Mouse (Mus musculus) liver, embryonic 15.5 days (tissue): ENCODE measurements at regions not wholly inside any gene's neighbourhood (a gene's known extent, or its start where the extent isn't known, plus 50 kb on each side); places are given as distances from the start of the nearest gene placed in this dataset.

ENCODE experiments used
- ATAC-seq: fragments of 200-750 bp; cut with Nextera tagmentation; 2 replicates; pipeline ENCODE4 v1.8.0; 2017; ENCODE audit warnings: moderate number of reproducible peaks, mild to moderate bottlenecking, moderate library complexity; ENCODE audit not compliant: insufficient read depth
- H3K27ac ChIP-seq: fragments of 300-500 bp; sonication (generic); replicated peaks from 2 replicates; pipeline ENCODE4 v1.5.1; 2015; ENCODE audit warnings: mild to moderate bottlenecking, inconsistent platforms
- H3K27me3 ChIP-seq: fragments of 300-500 bp; sonication (generic); 2 replicates; pipeline ENCODE4 v1.6.1; 2015; ENCODE audit warnings: mild to moderate bottlenecking, inconsistent platforms
- H3K36me3 ChIP-seq: fragments of 300-500 bp; sonication (generic); replicated peaks from 2 replicates; pipeline ENCODE4 v1.6.1; 2015; ENCODE audit warnings: moderate library complexity, mild to moderate bottlenecking, inconsistent platforms
- H3K4me1 ChIP-seq: fragments of 300-500 bp; sonication (generic); replicated peaks from 2 replicates; pipeline ENCODE4 v1.6.1; 2015; ENCODE audit warnings: inconsistent platforms
- H3K4me2 ChIP-seq: fragments of 300-500 bp; sonication (generic); 2 replicates; pipeline ENCODE4 v1.6.1; 2015; ENCODE audit warnings: moderate library complexity, mild to moderate bottlenecking, inconsistent platforms
- H3K4me3 ChIP-seq: fragments of 300-500 bp; sonication (generic); replicated peaks from 2 replicates; pipeline ENCODE4 v1.5.1; 2015; ENCODE audit warnings: mild to moderate bottlenecking, inconsistent platforms
- H3K9ac ChIP-seq: fragments of 300-500 bp; sonication (generic); 2 replicates; pipeline ENCODE4 v1.6.1; 2015; ENCODE audit warnings: moderate library complexity, mild to moderate bottlenecking, inconsistent platforms
- H3K9me3 ChIP-seq: fragments of 300-500 bp; sonication (generic); replicated peaks from 2 replicates; pipeline ENCODE4 v1.6.1; 2016; ENCODE audit warnings: inconsistent platforms
- WGBS: fragments of 180-500 bp; shearing (Covaris S2); methylation state at CpG from one replicate; pipeline ENCODE4 v1.1.7; 2015; ENCODE audit warnings: mixed read lengths; ENCODE audit not compliant: insufficient replicate concordance; 5-methylcytosine and 5-hydroxymethylcytosine counted together

GRCm38 (mm10) chr2:50830056-50830720 lies 318.7 kb downstream of the Rnd3 start:
- no peak for ATAC-seq
- 44% methylated on average over 5 of the region's 5 CpGs for WGBS
- H3K9me3 ChIP-seq: no peaks in the 10 kb centered on the region
- H3K4me1 ChIP-seq: no peaks in the 10 kb centered on the region
- H3K4me3 ChIP-seq: no peak overlapping the region
- no peak overlapping the region for H3K4me2 ChIP-seq
- no peak overlapping the region for H3K27ac ChIP-seq
- no peaks in the 10 kb centered on the region for H3K36me3 ChIP-seq
- no peak overlapping the region for H3K9ac ChIP-seq
- no peaks in the 10 kb centered on the region for H3K27me3 ChIP-seq

GRCm38 (mm10) chr2:50827097-50827496 lies 321.8 kb downstream of the Rnd3 start:
- no peaks in the 10 kb centered on the region for H3K36me3 ChIP-seq
- H3K4me1 ChIP-seq: no peaks in the 10 kb centered on the region
- H3K27me3 ChIP-seq: no peaks in the 10 kb centered on the region
- H3K27ac ChIP-seq: no peak overlapping the region
- H3K4me3 ChIP-seq: no peak overlapping the region
- no peak overlapping the region for H3K4me2 ChIP-seq
- H3K9ac ChIP-seq: no peak overlapping the region
- WGBS: 60% methylated on average over 5 of the region's 5 CpGs
- no peaks in the 10 kb centered on the region for H3K9me3 ChIP-seq
- no peak for ATAC-seq

GRCm38 (mm10) chr2:50826537-50826936 lies 322.4 kb downstream of the Rnd3 start:
- ATAC-seq: no peak
- Histone ChIP-seq H3K4me3 (no peak overlapping the region), H3K4me1 (no peaks in the 10 kb centered on the region), H3K4me2 (no peak overlapping the region), H3K9me3 (no peaks in the 10 kb centered on the region), H3K27me3 (no peaks in the 10 kb centered on the region), H3K36me3 (no peaks in the 10 kb centered on the region), H3K27ac (no peak overlapping the region), H3K9ac (no peak overlapping the region)
- 45% methylated on average over 3 of the region's 3 CpGs for WGBS

- H3K4me1 ChIP-seq: no peaks in the 10 kb centered on the region
- no peaks in the 10 kb centered on the region for H3K27me3 ChIP-seq
- H3K4me2 ChIP-seq: no peak overlapping the region
- no peak for ATAC-seq
- WGBS: 68% methylated on average over 5 of the region's 5 CpGs
- H3K9ac ChIP-seq: no peak overlapping the region
- no peaks in the 10 kb centered on the region for H3K9me3 ChIP-seq
- H3K36me3 ChIP-seq: no peaks in the 10 kb centered on the region
- H3K4me3 ChIP-seq: no peak overlapping the region
- H3K27ac ChIP-seq: no peak overlapping the region
Observed at GRCm38 (mm10) chr2:50825626-50826025, 323.3 kb downstream of the Rnd3 start.

- H3K4me3 ChIP-seq: no peak overlapping the region
- H3K9me3 ChIP-seq: no peaks in the 10 kb centered on the region
- H3K27ac ChIP-seq: no peak overlapping the region
- no peaks in the 10 kb centered on the region for H3K4me1 ChIP-seq
- H3K9ac ChIP-seq: no peak overlapping the region
- no peak overlapping the region for H3K4me2 ChIP-seq
- 34% methylated on average over 3 of the region's 3 CpGs for WGBS
- H3K36me3 ChIP-seq: no peaks in the 10 kb centered on the region
- H3K27me3 ChIP-seq: no peaks in the 10 kb centered on the region
- ATAC-seq: no peak
Observed at GRCm38 (mm10) chr2:50824782-50825181, 324.1 kb downstream of the Rnd3 start.

- Histone ChIP-seq H3K9me3 (no peaks in the 10 kb centered on the region), H3K27me3 (no peaks in the 10 kb centered on the region), H3K4me3 (no peak overlapping the region), H3K9ac (no peak overlapping the region), H3K4me1 (no peaks in the 10 kb centered on the region), H3K27ac (no peak overlapping the region), H3K36me3 (no peaks in the 10 kb centered on the region), H3K4me2 (no peak overlapping the region)
- ATAC-seq: no peak
Observed at GRCm38 (mm10) chr2:50822738-50823137, 326.2 kb downstream of the Rnd3 start.

GRCm38 (mm10) chr2:50819305-50819665 lies 329.6 kb downstream of the Rnd3 start:
- H3K9me3 ChIP-seq: no peaks in the 10 kb centered on the region
- no peak overlapping the region for H3K4me2 ChIP-seq
- no peak overlapping the region for H3K9ac ChIP-seq
- H3K4me1 ChIP-seq: no peaks in the 10 kb centered on the region
- ATAC-seq: no peak
- 53% methylated on average over 5 of the region's 5 CpGs for WGBS
- no peak overlapping the region for H3K4me3 ChIP-seq
- H3K27ac ChIP-seq: no peak overlapping the region
- H3K36me3 ChIP-seq: no peaks in the 10 kb centered on the region
- no peaks in the 10 kb centered on the region for H3K27me3 ChIP-seq

- no peak overlapping the region for H3K4me2 ChIP-seq
- H3K27ac ChIP-seq: no peak overlapping the region
- no peak overlapping the region for H3K9ac ChIP-seq
- no peak overlapping the region for H3K4me3 ChIP-seq
- no peaks in the 10 kb centered on the region for H3K4me1 ChIP-seq
- H3K9me3 ChIP-seq: no peaks in the 10 kb centered on the region
- no peaks in the 10 kb centered on the region for H3K27me3 ChIP-seq
- no peaks in the 10 kb centered on the region for H3K36me3 ChIP-seq
- 57% methylated on average over 7 of the region's 7 CpGs for WGBS
- ATAC-seq: no peak
Observed at GRCm38 (mm10) chr2:50818557-50819304, 330.2 kb downstream of the Rnd3 start.

GRCm38 (mm10) chr2:50816364-50816763 lies 332.5 kb downstream of the Rnd3 start:
- H3K9me3 ChIP-seq: no peaks in the 10 kb centered on the region
- no peak overlapping the region for H3K27ac ChIP-seq
- ATAC-seq: no peak
- H3K4me1 ChIP-seq: no peaks in the 10 kb centered on the region
- no peaks in the 10 kb centered on the region for H3K27me3 ChIP-seq
- H3K36me3 ChIP-seq: no peaks in the 10 kb centered on the region
- H3K9ac ChIP-seq: no peak overlapping the region
- WGBS: 62% methylated on average over 5 of the region's 5 CpGs
- H3K4me3 ChIP-seq: no peak overlapping the region
- H3K4me2 ChIP-seq: no peak overlapping the region

GRCm38 (mm10) chr2:50815541-50815940 lies 333.4 kb downstream of the Rnd3 start:
- Histone ChIP-seq H3K4me3 (no peak overlapping the region), H3K27ac (no peak overlapping the region)
- ATAC-seq: no peak

GRCm38 (mm10) chr2:50813568-50814461 lies 335.1 kb downstream of the Rnd3 start:
- H3K27me3 ChIP-seq: no peaks in the 10 kb centered on the region
- H3K36me3 ChIP-seq: no peaks in the 10 kb centered on the region
- no peak overlapping the region; the same call in 1 of the 2 replicates for H3K4me2 ChIP-seq
- no peaks in the 10 kb centered on the region for H3K4me1 ChIP-seq
- no peak for ATAC-seq
- 46% methylated on average over 9 of the region's 9 CpGs for WGBS
- no peaks in the 10 kb centered on the region for H3K9me3 ChIP-seq
- no peak overlapping the region for H3K9ac ChIP-seq
- no peak overlapping the region for H3K4me3 ChIP-seq
- H3K27ac ChIP-seq: no peak overlapping the region

More at GRCm38 (mm10) chr2:50815541-50815940, 333.4 kb downstream of the Rnd3 start:
- Histone ChIP-seq H3K4me1 (no peaks in the 10 kb centered on the region), H3K9ac (no peak overlapping the region), H3K36me3 (no peaks in the 10 kb centered on the region), H3K27me3 (no peaks in the 10 kb centered on the region), H3K4me2 (no peak overlapping the region), H3K9me3 (no peaks in the 10 kb centered on the region)
- 21% methylated on average over 3 of the region's 3 CpGs for WGBS
